Mouse (Mus musculus) spleen, postnatal 36 days (tissue): ENCODE data around the gene Cpz.
A peak's percentile ranks its signal among the peaks of the same experiment; 100 is the strongest.

Source experiments
- DNase-seq, 2 experiments: peaks; one replicate each; pipeline ENCODE4 v3.0.0; 2022; ENCODE audit warnings: low spot score in 2 of 2, mixed read lengths in 1 of 2

The Cpz gene

DNA sequence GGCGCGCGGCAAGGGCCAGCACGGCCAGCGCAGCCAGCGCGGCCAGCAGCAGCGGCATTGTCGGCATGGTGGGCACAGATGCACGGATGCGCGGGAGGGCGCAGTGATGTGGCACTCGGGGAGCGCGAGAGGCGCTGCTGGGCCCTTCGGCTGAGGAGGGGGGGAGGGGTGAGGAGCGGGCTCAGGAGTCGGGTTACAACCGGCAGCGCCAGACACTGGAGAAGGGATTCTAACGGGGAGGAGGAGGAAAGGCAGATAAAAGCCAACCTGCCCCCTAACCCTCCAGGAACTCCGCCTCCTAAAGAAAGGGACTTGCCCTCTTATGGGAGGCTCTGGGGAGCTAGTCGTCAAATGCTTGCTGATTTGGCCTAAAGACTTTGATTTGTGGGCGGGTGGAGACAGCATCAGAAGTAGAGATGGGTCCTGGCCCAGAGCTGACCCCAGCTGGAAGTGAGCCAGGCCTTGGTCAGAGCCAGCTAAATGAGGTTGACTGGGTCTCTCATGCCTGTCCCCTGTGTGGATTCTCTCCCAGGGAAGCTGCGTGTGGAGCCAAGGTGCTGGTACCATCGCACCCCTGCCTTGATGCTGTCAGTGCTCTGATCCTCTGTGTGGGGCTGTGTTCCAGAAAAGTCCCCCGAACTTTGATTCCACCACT is at the start of gene Cpz:
Cpz (minus strand) TSS at position 230 of the 655 bp plus-strand sequence.
- no peak for DNase-seq

DNA sequence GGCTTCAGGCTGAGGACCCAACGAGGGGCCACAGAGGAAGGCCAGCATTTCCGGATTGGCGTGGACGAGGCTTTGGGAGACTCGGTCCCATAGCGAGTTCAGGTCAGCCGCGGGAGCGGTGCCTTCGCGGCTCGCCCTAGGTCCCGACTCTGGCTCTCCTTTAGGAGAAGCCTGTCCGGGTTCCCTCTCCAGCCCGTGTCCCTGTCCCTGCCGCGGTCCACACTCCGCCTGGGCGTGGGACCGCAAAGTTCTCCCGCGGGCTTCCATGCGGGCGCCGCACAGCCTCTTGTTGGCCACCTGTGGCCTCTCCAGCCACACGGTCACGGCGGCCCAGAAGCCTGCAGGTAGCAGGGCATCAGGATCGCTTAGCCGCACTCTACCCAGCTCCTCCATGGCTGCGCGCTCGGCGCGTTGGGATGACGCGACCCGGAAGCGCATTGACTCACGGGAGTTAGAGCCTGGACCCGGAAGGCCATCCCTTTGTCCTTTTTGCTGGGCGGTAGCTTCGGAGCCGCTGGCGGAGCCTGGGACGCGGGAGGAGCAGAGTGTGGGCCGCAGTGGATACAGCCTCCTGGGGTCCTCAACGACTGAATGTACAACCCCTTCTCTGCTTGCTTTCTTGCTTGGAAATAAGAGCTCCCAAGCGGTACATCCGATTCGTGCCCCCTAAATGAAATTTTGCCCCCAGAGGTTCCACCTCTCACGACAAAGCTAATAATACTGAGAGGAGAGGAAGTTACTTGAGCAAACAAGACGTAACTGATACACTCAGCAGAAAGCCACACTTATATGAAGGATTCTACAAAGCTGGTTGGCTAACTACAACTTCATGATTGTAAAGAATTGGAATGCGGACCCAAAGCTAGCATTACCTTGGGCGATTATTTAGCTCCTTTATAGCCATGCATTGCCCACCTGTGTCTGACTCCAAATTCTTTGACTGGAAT is 49.4 kb upstream of the Cpz start, which contains the start of gene Trmt44:
Trmt44 (minus strand) TSS at position 418 of the 947 bp plus-strand sequence.
- DNase-seq: peak; percentile 88

DNA sequence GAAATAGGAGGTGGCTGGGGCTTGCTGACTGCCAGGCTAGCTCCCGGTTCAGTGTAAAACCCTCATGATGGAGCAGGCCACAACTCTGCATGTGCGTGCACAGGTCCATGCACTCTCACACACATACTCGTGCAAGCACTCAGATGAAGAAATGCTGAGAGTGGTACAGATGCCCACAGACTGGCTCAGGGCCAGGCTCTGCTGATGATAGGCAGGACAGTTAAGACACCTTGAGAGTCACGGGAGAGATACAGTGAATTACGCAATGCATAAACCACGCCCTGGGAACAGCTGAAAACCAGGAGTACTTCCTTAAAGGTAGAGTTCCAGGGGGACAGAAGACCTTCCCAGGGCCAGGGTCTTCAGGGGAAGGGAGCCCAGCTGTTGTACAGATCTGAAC is 46.0 kb upstream of the Cpz start:
- no peak for DNase-seq

DNA sequence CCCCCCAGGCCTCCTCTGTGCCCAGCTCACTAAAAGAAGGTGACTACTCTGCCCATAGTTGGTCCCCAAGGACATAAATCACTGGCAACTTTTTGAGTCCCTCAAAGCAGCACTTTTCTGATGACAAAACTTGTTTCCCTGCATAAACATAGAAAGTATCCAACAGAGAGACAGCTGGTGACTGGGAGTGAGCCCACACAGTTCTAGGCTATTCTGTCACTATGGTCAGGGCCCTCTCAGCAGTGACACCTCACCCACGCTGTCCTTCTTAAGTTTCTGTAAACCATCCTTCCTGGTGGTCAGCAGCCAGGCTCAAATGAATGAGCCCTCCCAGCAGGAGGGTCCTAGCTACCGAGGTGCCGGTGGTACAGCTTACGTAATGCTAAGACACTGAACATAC is 41.1 kb upstream of the Cpz start:
- no peak for DNase-seq

DNA sequence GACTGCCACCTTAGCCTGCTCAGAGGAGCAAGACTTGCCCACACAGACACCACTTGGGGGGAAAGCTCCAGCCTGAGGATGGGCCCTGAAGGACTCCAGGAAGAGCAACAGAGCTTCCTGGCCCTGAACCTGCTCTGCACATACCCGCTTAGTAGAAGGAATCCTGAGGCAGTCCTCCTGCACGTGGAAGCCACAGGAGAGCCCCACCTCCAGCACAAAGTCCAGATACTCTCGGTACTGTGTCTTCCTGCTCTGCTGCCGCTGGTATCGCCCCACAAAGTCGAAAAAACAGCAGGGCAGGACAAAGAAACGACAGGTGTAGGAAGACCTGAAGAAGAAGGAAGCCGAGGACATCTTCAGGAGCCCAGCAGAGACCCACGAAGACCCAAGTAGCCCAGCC is 39.7 kb upstream of the Cpz start:
- no peak for DNase-seq

DNA sequence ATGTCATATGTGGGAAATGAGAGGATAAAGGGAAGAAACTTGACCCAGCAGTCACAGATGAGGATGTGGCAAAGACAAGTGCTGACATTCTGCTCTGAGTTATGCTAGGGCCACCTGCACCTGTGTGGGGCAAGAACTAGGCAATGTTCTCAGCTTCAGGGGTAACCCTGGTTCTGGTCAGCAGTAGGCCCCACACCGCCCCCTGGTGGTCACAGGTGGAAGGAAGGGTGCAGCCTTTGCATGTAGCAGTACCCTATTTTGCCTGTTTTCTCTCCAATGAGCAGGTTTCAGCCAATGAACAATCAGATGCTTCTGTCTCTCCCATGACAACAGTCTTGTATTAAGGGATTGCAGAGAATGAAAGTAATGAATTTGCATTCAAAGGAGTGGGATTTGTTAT is 38.0 kb upstream of the Cpz start:
- DNase-seq: peak; percentile 34 to 40

DNA sequence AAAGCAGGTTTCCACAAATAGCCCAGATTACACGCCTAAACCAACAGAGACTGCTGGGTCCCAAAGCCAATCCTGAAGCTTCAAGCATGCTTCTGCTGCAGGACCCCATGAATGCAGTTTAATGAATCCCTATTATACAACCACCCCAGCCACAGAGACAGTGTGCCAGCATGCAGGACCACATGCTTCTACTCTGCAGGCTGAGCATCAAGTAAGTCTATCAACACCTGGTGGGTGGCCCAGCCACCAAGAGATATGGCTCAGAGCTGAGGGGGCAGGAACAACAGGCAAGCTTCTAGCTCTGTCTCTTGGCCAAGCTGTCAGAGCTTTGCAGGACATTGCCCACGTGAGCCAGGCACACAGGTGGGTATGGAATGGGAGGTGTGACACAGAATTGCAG is 37.1 kb upstream of the Cpz start:
- DNase-seq: no peak

DNA sequence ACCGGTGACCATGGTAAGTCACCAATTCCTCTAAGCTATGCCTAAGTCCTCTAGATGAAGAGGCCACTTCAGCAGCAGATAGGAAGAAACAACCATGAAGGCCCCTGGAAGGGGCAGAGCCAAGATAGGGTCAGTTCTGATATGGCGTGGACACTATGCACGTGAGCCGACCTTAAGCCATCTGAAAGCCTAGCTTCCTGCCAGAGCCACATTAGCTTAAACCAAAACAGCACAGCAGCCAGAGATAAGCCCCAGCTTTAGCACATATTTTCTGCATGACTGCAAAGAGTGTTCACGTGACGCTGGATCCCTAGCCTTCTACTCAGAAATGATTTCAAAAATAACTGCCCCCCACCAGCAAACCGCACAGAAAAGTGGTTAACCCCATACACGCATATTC is 33.9 kb upstream of the Cpz start:
- DNase-seq: no peak

DNA sequence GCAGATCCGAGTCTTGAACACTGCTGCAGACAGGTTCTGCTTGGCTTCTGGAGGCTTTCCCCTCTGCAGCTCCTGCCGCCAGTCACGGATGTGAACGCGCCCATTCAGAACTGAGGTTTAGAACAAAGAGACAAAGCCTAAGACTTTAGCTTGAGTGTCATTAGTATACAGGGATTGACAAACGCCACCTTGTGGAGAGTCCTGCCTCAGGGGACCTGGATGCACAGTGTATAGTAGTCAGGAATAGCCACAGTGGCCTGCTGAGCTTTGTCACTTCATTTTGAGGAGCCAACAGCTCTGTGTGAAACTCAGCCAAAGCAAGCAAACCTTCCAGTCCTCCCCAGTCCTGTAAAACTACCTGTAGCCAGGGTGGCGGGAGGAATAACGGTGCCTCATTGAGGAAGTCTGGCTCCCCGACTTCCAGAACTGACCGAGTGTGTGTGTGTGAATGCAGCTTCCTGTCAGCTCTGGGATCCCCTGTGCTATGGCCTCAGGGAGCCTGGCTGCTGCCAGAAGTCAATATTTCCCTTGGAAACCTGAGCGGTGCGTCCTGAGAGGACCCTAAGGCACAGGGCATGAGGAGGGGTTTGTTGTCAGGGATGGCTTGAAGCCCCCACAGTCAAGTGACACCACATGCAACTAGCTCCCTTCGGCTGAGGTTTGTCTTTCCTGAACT is 32.6 kb upstream of the Cpz start:
- DNase-seq: no peak

DNA sequence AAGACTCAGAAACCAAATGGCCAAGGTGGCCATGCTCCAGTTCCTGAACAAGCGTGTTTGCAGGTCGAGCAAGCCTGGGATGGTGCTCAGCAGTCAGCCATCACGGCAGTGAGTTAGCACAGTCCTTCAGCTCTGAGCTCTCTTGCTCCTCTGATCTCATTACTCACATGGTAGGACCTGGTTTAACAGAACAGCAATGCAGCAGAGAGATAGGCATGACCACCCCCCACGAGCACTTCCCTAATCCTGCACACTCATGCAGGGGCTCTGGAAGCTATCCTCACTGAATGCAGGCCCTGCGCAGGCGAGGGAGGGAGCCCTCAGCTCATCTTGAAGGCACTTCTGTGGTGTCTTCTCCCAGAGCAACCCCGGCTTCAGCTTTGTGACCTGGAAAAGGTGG is 30.9 kb upstream of the Cpz start:
- no peak for DNase-seq

DNA sequence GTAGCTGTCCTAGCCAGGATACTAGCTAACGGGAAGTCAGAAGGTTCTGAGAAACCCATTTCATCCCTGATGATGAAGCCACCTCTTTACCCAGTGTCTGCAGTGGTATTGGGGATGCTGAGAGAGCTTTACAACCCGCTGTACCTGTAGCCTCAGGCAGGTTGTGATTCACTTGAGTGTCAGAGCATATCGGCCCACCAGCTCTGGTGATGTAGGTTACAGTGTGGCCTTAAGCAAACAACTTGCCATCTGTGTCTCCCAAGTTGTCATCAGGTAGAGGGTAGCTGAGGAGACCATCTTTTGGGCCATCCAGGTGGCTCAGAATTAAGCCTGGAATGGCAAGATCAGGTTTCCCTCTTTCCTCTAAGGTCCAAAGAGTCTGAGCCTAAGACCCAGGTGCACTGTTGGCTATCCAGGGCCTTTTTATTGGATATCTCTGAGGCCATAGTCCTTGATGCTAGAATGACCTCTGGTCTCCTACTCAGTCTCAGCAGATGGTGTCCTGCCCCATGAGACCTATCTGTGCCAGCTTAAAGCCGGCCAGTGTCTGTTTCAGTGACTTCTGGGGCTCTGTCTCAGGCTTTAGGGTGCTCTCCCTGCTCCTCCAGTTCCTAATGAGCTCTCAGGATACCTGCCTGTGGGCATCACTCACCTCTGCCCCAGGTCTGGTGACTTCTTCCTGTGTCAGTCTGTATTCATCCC is 27.5 kb upstream of the Cpz start:
- no peak for DNase-seq

DNA sequence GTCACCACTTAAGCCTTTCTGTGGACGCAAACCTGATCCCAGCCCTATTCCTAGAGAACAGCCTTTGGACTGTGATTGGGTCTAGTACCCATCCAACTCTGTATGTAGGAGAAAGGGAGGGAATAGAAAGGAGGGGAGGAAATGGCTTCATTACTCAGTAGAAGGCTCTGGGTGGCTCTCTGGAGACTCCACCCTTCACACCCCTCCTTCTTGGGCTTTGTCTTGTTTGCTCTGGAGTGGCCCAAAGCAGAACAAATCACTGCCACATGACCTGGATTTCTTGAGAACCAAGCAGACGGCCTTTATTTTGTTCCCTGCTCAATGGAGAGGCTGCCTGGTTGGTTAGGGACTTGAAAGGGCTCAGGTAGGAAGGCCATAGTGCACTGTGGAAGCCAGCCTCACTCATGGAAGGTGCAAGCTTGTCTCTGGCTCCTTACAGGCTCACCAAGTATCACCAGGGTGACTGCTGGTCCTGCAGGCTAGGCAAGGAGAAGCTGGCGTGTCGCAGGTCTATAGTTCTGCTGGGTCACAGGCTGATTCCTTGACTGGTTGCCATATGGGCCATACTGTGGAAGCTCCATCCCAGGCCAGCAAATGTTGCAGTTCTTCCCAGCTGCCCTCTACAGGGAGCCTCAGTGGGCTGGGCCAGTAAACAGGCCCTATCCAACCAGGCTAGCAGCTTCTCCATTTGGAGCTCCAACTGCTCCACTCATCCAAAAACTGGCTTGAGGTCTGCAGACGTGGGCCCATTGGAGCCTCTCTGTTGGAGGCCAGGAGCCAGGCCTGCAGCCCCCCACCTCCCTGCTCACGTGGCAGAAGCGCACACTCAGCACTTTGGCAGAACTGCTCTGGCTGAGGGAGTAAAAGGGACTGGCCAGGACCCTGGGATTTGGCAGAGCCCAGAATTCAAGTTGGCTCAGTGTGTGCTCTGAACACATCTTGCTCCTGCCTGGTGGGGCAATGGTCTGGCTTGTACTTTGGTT is 26.6 kb upstream of the Cpz start:
- no peak for DNase-seq

DNA sequence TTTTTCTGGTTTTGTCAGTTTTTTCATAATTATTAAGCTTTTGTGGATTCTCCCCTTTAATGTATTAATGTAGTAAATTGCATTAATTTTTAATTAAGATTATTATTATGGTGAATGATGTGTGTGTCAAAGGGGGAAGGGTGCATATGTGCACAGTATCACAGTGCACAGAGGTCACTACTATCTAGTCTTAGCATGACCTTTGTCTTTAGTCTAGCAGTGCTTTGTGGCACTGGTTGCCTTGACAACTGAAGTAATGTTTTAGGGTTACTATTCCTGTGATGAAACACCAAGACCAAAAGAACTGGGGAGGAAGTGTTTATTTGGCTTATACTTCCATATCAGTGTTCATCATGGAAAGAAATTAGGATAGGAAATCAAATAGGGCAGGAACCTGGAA is 20.6 kb upstream of the Cpz start:
- DNase-seq: no peak

DNA sequence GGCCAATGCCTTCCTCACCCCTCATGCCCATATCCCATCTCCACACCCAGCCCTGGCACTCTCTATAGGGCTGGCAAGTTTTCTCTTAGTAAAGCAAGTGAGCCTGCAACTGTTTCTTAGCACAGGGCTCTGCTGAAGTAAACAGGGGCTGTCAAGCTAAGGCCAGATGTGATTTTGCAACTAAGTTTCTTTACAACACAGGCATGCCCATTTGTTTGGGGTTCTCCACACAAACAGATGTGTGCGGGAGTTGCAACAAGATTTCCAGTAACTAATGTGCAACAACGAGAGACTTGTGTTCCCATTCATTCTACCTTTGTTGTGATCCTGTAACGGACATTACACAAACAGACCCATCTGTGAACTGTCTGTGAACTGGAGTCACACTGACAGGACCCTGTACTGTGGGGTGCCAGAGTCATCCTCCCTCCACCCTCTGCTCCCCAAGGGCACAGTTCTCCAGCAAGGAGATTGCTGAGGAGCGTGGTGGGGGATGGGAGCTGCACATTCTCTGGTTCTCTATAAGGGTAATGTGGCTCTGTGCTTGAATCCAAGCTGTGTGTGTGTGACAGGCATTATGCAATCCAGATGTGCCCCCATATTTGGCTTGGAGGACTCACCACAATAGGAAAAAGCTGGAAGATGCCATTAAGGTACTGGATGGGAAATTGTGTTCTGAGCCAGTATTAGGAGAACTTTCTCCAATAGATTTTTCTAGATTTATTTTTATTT is 15.7 kb upstream of the Cpz start:
- no peak for DNase-seq

DNA sequence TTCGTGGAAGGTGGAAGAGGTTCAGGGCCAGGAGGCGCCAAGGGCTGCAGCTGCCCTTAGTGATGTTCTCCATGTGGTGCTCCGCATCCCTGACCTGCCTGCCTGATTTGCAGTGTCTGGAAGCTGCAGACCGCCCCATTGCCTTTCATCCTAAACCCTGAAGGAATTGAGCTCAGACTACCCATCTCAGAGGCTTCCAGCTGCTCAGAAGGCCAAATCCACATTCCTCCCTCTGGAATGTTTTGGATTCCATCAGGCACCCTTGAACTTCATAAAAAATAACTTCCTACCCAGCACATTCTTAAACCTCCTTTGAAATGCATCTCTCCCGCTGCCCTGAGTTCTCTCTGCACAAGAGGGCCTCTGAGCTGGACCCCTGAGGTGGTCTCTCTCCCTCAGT is 15.1 kb upstream of the Cpz start:
- no peak for DNase-seq

DNA sequence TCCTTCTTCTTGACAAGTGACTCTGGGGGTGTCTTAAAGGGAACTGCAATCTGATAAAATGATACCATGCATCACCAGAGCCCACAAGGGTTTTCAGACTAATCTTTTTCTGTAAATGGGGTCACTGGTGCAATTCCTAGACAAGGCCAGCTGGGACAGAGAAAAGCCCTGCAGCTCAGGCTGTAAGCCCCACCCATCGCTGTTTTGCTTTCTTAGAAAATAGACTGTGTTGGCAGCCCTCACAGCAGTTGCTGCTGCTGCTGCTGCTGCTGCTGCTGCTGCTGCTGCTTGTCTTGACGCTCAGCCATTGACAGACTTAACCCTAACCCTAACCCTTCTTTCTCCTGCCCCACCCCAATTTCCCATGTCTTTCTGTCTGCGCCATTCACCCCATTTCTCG is 14.1 kb upstream of the Cpz start:
- no peak for DNase-seq

DNA sequence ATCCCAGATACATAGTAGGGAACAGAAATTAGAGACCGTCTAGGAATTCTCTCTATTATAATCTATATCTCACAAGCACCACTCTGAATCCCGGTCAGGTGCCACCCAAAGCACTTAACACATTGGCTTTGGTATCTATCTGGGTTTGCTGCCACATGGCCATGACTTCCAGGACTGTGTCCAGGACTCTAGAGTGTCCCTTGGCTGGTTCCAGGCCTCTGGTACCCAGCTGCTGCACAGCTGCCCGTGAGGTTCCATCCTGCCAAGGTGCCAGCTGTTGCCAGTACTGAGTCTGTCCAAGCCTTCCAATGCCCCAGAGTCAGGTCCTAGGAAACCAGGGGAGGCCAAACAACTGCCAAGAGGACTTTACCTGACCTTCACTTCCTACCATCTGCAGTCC is 12.5 kb upstream of the Cpz start:
- no peak for DNase-seq

DNA sequence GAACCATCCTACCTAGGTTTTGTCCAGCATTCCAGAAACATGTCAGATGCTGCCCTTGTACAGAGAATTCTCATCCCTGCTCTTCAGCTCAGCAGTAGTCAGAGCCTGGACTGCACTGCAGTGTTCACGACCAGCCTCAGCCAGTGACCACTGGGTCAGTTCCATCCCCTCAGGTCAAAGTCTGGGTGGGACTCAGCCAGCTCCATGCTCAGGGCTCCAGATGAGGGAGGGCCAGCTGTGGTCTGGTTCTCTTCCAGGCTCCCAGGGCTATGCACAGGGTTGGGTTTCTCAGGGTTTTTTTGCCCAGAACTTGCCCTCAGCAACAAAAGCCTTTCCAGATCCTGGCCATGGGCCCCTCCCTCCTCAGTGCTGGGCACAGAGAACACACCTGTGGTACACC is 12.0 kb upstream of the Cpz start:
- DNase-seq: no peak

DNA sequence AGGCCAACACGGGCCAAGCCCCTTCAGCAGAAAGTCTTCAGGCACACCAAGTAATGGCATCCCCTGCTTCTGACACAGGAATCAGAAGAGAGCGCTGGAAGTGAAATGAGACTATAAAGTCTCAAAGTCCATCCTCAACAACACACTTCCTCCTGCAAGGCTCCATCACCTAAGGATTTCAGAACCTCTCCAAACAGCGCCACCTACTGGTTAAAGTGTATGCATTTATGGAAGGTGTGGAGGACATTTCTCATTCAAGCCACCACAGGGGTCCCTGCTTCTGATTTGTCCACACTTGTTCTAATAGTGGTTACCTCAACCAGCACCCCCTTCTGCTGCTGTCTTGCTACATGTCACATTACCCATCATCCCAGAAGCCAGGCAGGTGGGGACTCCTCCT is 10.8 kb upstream of the Cpz start:
- DNase-seq: no peak

DNA sequence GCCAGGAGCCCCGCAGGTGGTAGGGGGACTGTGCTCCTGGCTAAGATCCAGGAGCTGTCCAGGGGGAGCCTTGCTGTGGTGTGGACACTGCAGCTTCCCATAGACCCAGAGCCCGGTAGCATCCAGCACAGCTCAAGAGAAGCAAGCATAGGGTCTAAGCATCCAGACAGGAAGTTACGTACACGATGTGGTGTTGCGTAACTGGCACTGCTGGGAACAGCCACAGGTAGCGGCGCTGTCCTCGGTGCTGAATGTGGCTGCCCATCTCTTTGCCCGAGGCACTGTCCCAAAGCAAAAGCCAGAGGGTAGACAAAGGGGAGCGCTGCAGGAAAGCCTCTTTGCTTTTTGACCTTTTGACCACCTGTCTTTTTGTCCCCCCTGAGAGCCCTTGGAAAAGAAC is 6.1 kb upstream of the Cpz start:
- no peak for DNase-seq
